Mouse (Mus musculus) urinary bladder, postnatal 4 days (tissue): Measurements from ENCODE around the gene Ncor2.
A peak's percentile ranks its signal among the peaks of the same experiment; 100 is the strongest.

Experiments used
- DNase-seq, 2 experiments: peaks; one replicate each; pipeline ENCODE4 v3.0.0; 2021 to 2022; ENCODE audit warnings: low spot score in 2 of 2

Gene Ncor2

DNA sequence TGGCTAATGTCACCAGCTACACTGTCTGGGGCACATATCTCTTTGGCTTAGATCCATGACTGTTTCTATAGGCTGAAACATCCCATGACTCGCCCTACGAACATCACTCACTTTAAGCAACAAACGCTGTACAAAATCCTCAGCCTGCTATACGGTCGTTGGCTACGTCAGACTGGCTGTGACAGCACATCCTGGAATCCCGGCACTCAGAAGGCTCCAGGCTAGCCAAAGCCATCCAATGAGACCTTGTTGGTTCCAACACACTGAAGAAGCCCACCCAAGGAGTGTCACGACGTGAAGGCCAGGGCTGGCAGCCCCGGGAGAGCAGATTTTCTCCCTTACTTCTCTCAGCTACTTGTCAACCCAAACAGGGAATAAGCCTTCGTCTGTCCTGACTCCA, 82.7 kb downstream of the Ncor2 start:
- DNase-seq = no peak

GRCm38 (mm10) chr5:125095525-125096175, 83.4 kb downstream of the Ncor2 start:
- no peak for DNase-seq

DNA sequence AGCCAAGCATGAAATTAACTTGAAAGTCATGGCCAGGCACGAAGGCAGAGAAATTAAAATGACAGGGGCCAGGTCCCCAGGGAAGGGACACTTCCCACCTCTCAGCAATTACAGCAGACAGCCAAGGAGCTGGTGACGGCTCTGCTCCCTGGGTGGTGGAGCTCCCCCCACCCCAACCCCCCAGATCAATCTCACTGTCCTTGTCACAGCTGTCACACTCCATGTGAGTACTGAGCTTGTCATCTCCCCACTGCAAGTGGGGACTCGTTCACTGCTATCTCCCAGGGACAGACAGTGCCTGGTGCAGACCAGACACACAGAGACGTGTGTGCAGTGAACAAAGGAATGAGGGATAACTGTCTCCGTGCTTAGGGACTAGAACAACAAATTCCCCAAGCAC, 85.2 kb downstream of the Ncor2 start:
- DNase-seq = no peak

DNA sequence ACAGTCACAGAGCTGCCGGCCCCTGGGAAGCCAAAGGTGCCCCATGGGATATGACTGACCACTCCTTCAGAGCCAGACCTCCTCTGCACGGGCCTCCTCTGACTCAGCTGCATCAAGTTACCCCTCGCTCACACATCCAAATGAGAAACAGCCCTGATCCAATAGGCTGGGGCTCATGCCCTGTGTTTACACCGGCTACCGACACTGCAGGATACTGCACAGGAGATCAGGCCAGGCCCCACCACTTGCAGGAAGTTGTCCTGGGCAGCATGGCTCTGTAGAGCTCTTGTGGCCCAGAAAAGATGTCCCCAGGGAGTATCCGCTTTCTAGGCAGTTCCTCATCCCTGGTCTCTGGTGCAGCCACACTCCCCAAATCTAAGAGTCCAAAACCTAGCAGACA, 90.9 kb downstream of the Ncor2 start:
- DNase-seq = no peak

- DNase-seq = no peak
Observed at GRCm38 (mm10) chr5:125085097-125085617, 93.9 kb downstream of the Ncor2 start.

- no peak for DNase-seq
Observed at GRCm38 (mm10) chr5:125083674-125084073, 95.3 kb downstream of the Ncor2 start.

DNA sequence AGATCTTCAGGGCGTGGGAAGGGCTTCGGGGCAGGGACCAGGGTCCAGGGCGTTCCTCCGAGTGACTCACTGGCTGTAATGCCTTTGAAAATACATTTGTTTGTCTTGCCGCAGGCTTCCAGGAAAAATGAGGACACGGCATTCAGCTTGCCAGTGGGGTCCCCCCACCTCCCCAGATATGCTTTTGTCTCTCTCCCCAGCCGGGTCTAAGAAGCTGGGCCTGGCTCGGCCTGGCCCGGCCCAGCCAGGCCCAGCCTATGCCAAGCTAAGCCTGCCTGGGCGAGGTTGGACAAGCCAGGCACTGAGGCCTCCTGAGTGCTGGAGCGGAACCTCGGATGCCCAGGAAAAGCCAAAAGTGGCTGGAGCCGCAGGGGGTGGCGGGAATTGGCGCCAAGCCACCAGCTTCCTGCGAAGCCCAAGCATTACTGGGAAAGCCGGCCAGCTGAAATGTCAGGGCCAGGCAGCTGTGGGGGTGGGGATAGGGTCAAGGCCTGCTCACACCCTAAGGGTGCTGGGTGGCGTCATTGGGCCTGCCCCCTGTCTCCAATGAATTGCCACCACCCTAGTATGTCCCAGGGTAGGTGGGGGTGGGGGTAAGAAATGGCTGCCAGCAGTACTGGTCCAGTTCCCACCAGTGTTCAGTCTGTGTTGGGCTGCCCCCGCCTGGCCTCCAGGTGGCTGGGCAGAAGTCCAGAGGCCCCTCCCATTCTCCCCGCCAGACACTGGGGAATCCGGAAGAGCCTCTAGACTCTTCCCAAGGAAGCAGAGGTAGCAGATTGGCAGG, 97.5 kb downstream of the Ncor2 start:
- DNase-seq = peak; percentile 84 to 86

- DNase-seq = no peak
Observed at GRCm38 (mm10) chr5:125080787-125081317, 98.2 kb downstream of the Ncor2 start.

DNA sequence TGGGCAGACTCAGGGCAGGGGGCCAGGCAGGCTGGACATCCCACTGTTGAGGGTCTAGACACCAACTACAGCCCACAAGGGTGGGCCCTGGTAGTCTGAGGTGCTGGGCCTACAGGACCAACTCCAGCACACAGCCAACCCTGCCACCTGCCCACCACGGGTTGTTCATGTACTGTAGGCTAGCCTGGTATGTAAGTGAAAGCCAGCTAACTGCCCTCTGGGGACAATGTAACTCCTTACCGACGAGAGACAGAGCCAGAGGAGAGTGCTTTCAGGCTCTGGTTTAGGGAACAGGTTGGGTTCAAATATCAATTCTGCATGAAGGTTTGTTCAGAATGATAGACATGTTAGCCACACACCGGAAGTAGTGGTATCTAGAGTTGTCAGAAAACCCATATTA, 98.7 kb downstream of the Ncor2 start:
- DNase-seq = no peak

GRCm38 (mm10) chr5:125078220-125078619, 100.8 kb downstream of the Ncor2 start:
- DNase-seq = no peak

- DNase-seq = no peak
Observed at GRCm38 (mm10) chr5:125076183-125076582, 102.8 kb downstream of the Ncor2 start.

DNA sequence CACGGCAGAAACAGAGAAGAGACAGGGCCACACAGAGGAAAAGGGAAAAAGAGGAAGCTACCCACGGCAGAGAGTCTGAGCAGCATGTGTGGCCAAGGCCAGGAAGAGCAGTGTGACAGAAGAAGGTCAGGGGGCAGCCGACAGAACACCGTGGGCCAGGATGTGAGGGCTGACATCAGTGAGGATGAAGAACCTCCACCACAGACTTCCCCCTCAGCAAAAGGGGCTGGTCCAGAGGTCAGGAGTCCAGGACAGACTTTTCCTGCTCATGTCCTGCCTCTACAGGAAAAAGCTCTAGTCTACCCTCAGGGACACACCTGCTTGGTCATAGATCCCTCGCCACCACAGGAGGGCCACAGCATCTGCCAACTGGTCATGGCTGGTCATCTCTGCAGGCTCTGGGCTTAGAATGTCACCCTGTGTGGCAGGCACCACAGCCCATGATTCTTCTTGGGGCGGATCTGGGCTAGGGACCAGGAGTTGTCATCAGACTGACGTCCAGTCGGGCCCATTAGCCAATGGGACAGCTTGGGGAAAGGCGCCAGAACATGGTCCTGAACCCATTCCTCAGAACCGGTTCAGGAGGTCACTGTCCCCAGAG, 104.3 kb downstream of the Ncor2 start:
- DNase-seq = no peak

DNA sequence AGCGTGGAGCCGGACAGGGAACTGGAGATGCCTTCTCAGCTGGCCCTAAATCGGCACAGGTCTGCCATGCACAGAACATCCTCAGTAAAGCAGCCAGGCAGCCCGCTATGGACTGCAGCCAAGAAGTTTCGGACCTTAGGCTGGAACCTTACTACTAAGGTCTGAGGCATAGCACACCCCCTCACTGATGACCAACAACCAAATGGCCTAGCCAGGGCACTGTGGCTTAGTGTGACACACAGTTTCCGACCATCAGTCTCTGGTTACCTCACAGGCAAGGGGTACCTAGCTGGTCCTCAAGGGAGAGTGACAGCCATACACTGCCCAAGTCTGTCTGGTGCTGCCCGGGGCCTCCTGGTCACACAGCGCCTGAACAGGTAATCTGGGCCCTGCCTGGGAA, 105.1 kb downstream of the Ncor2 start:
- no peak for DNase-seq

GRCm38 (mm10) chr5:125073335-125073734, 105.7 kb downstream of the Ncor2 start:
- no peak for DNase-seq

DNA sequence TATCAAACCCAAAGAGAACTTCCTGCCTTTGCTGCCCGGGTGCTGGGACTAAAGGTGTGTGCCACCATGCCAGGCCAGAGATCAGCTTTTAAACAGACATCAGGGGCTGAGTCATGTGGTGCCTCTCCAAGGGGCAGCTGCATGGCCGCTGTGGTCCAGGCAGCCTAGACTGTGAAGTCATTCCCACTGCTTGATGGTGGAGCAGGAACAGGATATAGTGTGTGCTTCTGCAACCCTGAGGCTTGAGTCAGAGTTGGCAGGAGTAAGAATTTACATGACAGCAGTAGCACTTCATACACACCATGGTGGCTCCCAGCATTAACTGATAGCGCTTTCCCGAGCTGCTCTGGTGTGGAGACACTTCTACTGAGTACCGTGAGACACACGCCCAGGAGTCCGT, 106.6 kb downstream of the Ncor2 start:
- DNase-seq = no peak

- no peak for DNase-seq
Observed at GRCm38 (mm10) chr5:125071919-125072318, 107.1 kb downstream of the Ncor2 start.

- DNase-seq = no peak
Observed at GRCm38 (mm10) chr5:125070399-125070798, 108.6 kb downstream of the Ncor2 start.

- no peak for DNase-seq
Observed at GRCm38 (mm10) chr5:125069916-125070315, 109.1 kb downstream of the Ncor2 start.

GRCm38 (mm10) chr5:125069426-125069825, 109.6 kb downstream of the Ncor2 start:
- no peak for DNase-seq

- no peak for DNase-seq
Observed at GRCm38 (mm10) chr5:125068371-125068951, 110.6 kb downstream of the Ncor2 start.

- no peak for DNase-seq
Observed at GRCm38 (mm10) chr5:125067673-125068072, 111.3 kb downstream of the Ncor2 start.
